In genomic region chr3:107431268-107431667, GRCm38 (mm10) we compare ENCODE assay signal across 13 mouse cellular contexts. TPM values are rescaled to one million over a fixed set of nuclear protein-coding genes. Genes with fewer than 3 reads are reported as not detected.
A peak's percentile ranks its signal among the peaks of the same experiment; 100 is the strongest.
DNase-seq lines count a peak whose midpoint lies in the region; ATAC-seq and TF ChIP-seq lines count a peak whose summit lies in the region.
"Had no signal": no experiment of that assay in that cellular context is flagged by ENCODE, and none has a peak within 500 bp of the region (broad histone marks: within the 10 kb centered on the region; RNA-seq: fewer than 3 reads in every experiment).

No protein-coding gene starts in this region.

- no peak for DNase-seq in layer of hippocampus, adult 2 months (ENCODE audit: low spot score in 2 of 2)
- DNase-seq in layer of hippocampus, adult 8-10 months (ENCODE audit: low spot score in 2 of 2): no peak
- DNase-seq in Muller cell, postnatal 12 days (ENCODE audit: inconsistent ontology term): peak; percentile 56
- peak; percentile 5 for DNase-seq in lung, postnatal 14 days
- DNase-seq in gastrocnemius, adult 8-10 months (ENCODE audit: low spot score in 2 of 2): no peak
- DNase-seq in adrenal gland, adult 2 months: no peak
- DNase-seq in heart, embryonic 10.5 days (ENCODE audit: low spot score): no peak
- DNase-seq: cerebellum, adult 9-11 months; heart, adult 11 months; kidney, postnatal 25 days; liver had no signal

- peak overlapping the region; percentile 48; the same call in 1 of the 2 replicates for H3K27ac ChIP-seq in layer of hippocampus, adult 2 months
- H3K27ac ChIP-seq in forebrain, embryonic 15.5 days (replicated peaks): peak overlapping the region; percentile 39
- no peak overlapping the region for H3K27ac ChIP-seq in heart, embryonic 10.5 days

- no peaks in the 10 kb centered on the region for H3K27me3 ChIP-seq in forebrain, embryonic 15.5 days
- peaks cover 5% of the 10 kb centered on the region for H3K27me3 ChIP-seq in heart, embryonic 10.5 days (ENCODE audit: insufficient read depth, poor library complexity, severe bottlenecking)

- H3K4me2 ChIP-seq in forebrain, embryonic 15.5 days (replicated peaks): no peak overlapping the region

- H3K9me3 ChIP-seq in forebrain, embryonic 15.5 days: no peaks in the 10 kb centered on the region
- no peaks in the 10 kb centered on the region for H3K9me3 ChIP-seq in heart, embryonic 10.5 days

- no peak overlapping the region for H3K4me3 ChIP-seq in layer of hippocampus, adult 2 months
- no peak overlapping the region for H3K4me3 ChIP-seq in forebrain, embryonic 15.5 days
- H3K4me3 ChIP-seq in heart, embryonic 10.5 days: no peak overlapping the region
- H3K4me3 ChIP-seq: megakaryocyte, embryonic 14.5 days had no signal

- H3K36me3 ChIP-seq in forebrain, embryonic 15.5 days: no peaks in the 10 kb centered on the region
- no peaks in the 10 kb centered on the region for H3K36me3 ChIP-seq in heart, embryonic 10.5 days

- no peak for TF ChIP-seq CTCF in layer of hippocampus, adult 2 months (conservative IDR thresholded peaks at IDR 0.05)

- H3K9ac ChIP-seq in forebrain, embryonic 15.5 days (replicated peaks): no peak overlapping the region

- 8% methylated on average over 1 of the region's 1 CpGs for WGBS in forebrain, embryonic 15.5 days
- WGBS in heart, embryonic 10.5 days: 36% methylated on average over 1 of the region's 1 CpGs

- peaks cover 13% of the 10 kb centered on the region for H3K4me1 ChIP-seq in forebrain, embryonic 15.5 days
- no peaks in the 10 kb centered on the region for H3K4me1 ChIP-seq in heart, embryonic 10.5 days
- H3K4me1 ChIP-seq: megakaryocyte, embryonic 14.5 days had no signal

- ATAC-seq in forebrain, embryonic 15.5 days (replicated peaks): peak; percentile 92

RNA-seq across cellular contexts. Expression of gene Kcnc4, which starts 28.1 kb away (rescaled TPM):
- 10 to 100 TPM; 59.1 to 62.3 TPM for total RNA-seq in layer of hippocampus, adult 2 months (2021)
- 10 to 100 TPM; 51.8 to 70.3 (median 61.7) TPM for total RNA-seq in layer of hippocampus, adult 8-10 months (2022)
- 1.6 and 1.8 TPM in 2 replicates for polyA plus RNA-seq in forebrain, embryonic 15.5 days (2015; fragmentation: Nextera tagmentation; extraction: Ambion mirVana)
- total RNA-seq in gastrocnemius, adult 8-10 months (2022): 10 to 100 TPM; 42.7 to 61.6 (median 50.2) TPM
- 10 to 100 TPM in 1 of 2 experiments, 1 to 10 TPM in 1; 7.4 to 13.6 TPM for total RNA-seq in adrenal gland, adult 2 months (2021)
- 8.6 and 10.0 TPM in 2 replicates for polyA plus RNA-seq in adrenal gland, adult 2 months (2012; rRNA removed)
- 0.09 and 0.18 TPM in 2 replicates for polyA plus RNA-seq in heart, embryonic 10.5 days (2016; fragmentation: Nextera tagmentation; extraction: Ambion mirVana)

Comparison
In these comparisons a context has a peak if more than half of its experiments do, and no peak if none do; other contexts are left out.
1. DNase-seq: peak in Muller cell, postnatal 12 days (single experiment) and lung, postnatal 14 days (single experiment); none in layer of hippocampus, adult 2 months (0 of 2), layer of hippocampus, adult 8-10 months (0 of 2), gastrocnemius, adult 8-10 months (0 of 2), adrenal gland, adult 2 months (single experiment) and heart, embryonic 10.5 days (single experiment).